Mouse (Mus musculus): ENCODE results near the gene Cdca4. TPM values are rescaled to one million over a fixed set of nuclear protein-coding genes. Genes with fewer than 3 reads are reported as not detected.
"Not testable (repeated sequence)": the region's sequence is repeated elsewhere in the genome, so short reads cannot be mapped to it uniquely, and the experiment has no call there.

Cdca4 gene
- total RNA-seq, 2 experiments from 2014 or later, result 20.2 to 23.1 TPM

DNA sequence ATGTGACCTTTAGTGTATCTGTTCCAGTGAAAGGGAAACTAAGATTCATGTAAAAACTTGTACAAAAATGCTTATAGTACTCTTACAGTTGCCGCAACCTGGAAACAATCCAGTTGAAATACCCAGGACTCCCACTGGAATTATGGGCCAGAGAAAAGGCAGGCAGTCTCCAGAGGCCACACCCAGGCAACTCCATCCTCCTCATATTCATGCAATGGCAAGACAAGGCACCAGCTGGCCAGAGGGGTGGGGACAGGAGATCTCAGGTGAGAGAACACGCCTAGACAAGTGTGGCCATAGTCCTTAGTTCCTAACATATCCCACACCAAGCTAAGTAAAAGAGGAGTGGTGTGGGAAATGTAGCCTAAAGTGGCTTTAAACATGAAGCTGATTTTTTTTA is 6.5 kb downstream of the Cdca4 start:
- DNase-seq, result peak; percentile 35

DNA sequence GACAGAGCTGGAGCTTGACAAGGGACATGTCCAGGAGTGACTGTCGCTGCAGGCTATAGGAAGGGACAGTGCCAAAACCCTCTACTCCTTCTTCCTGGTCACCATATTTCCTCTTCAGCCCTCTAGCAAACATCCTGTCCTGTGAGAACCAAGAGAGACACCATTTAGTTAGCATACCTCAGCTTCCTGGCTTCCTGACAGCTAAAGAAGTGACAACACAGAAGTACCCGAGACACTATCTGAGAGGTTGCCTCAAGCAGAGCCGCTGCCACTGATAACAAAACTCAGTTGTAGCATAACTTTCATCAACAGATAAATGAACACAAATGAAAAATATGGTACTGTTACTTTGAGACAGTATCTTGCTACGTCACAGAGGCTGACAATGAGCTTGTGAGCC is 7.2 kb downstream of the Cdca4 start:
- no peak for DNase-seq

DNA sequence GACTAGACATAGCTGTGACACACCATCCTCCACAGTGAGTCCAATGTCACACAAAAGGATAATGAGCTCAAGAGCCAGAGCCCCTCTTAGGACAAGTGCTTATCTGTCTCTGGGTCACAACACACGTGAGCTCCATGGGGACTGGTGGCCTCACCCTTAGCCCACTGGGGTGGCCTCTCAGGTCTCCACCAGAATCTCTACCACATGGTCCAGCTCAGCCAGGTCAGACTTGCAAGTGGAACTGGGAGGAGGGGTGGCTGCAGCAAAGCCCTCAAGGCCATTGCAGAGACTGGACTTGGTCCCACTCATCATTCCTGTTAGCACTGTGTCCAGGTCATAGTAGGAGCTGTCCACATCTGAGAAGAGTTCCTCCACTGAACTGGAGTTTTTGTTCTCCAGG is 8.0 kb downstream of the Cdca4 start:
- peak; percentile 47 for DNase-seq

DNA sequence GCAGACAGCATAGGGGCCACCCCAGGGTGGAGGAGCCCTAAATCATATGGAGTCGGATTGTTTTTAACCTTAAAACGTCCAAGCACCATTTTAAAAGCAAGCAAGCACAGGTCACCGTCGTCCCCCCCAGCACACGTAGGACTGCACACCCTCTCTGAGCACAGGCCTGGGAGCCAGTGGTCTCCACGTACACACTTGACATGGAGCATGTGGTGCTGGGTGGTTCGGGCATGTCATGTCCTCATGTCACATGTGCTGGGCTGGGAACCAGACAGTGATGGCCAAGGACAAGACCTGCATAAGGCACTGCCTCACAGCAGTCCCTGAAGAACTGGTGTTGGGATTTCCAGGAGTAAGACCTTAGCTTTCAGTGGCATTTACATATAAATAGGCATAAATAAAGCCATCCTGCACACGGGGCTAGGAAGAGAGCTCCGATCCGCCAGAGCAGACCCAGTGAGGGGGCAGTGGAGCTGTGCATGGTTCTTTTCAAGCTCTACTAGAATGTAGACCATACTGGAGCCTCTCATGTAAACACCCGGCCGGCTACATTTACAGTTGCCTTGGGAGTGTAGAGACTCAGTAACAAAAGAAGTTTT is 8.7 kb downstream of the Cdca4 start:
- no peak for DNase-seq

DNA sequence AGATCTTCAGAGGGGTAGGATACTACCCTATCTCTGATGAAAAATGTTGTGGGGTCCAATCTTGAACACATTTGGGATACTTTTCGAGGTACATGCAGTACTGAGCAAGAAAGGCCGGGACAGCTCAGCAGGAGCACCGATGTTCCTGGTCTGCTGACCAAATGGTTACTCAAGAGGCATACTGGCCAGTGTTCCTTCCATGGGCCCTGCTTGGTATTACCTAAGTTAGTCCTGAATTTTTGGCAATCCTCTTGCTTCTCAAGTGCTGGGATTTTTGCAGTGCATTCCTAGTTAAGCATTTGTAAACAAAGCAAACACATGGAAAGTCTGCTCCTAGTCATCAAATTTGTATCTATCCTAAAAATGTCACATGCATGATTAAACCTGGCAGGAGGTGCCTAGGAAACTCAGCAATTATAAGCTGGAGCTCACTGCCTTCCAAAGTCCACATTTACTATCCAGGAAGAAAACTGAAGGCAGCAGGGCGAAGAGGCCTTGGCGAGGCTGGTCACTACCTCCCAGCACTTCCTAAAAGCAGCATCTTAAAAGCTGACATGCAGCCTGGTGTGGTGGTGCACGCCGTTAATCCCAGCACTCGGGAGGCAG is 10.1 kb downstream of the Cdca4 start:
- DNase-seq, result no peak

DNA sequence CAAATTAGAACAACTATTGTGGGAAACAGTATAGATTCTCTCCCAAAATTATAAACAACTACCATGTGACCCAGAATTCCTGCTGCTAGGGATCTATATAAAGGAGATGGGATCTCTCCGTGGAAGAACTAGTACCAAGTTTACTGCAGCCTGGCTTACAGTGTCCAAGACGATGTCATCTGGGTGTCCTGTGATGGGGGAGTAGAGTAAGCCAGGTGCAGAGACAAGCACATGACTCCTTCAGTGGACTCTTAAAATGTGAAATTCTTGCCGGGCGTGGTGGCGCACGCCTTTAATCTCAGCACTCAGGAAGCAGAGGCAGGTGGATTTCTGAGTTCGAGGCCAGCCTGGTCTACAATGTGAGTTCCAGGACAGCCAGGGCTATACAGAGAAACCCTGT is 12.4 kb downstream of the Cdca4 start:
- not testable (repeated sequence) for DNase-seq

DNA sequence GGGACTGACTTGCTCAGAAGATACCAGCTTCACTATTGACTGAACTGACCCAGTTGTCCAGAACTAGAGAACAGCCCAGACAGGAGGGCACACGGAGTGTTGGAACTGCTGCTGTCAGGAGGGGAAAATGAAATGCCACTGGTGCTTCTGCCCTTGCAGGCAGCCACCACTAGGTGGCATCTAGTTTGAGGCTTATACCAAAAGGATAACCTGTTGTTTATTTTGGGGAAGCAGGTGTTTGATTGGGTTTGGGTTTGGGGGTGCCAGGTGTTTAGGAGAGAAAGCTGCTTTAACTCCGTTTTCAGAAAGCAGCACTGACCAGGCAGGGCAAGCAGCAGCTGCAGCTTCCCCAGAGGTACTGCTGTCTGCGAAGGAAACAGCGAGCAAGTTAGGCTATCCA is 12.9 kb downstream of the Cdca4 start:
- peak; percentile 68 for DNase-seq

DNA sequence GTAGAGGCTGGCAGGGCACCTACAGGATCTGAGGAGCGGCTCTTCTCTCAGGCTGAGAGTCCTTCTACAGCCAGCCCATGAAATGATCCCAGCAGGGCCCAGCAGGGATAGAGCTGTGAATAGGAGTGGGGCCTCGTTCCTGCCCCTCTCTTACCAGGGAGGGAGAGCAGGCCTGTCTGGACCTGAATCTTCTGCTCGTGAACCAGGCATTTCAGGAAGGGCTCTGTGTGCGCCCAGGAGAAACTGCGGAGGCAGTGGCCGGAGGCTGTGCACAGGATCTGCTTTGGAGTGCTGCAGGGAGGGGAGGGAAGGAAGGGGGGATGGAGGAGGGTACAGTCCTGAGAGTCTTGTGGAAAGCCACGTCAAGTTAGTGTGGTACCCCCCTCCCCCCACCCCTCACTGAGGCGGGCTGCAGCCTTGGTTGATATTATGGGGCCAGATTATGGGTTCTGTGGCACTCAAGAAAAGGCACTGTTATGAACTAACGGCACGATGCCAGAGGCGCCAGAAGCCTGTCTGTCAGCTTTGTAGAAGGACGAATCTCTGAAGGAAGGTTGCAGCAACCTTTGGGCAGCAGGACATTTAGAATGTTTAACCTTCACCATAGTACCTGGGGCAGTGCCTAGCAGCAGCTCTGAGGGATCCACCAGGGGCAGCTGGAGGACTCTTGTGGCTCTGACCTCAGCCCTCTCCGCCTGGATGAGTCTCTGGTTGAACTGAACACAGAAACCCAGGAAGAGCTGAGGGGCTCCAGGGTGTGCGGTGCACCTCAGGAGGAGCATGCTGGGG is 14.3 kb downstream of the Cdca4 start:
- DNase-seq, result no peak

DNA sequence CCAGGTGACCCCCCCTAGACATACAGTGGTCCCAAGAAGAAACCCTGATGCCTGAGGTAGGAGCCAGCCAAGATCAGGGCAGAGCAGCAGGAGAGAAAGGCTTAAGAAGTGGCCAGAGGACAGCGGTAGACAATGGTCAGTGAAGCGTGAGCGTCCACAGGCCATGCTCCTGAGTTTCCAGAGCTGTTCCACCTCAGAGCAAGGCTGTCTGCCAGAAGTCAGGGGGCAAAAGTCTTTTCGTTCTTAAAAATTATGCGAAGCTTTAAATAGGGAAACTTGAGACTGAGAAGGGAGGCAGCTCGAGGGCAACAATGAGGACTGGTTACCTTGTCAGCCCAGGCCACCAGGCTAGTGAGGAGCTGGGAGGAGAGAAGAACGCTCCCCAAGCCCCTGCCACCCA is 15.9 kb downstream of the Cdca4 start:
- DNase-seq, result no peak

DNA sequence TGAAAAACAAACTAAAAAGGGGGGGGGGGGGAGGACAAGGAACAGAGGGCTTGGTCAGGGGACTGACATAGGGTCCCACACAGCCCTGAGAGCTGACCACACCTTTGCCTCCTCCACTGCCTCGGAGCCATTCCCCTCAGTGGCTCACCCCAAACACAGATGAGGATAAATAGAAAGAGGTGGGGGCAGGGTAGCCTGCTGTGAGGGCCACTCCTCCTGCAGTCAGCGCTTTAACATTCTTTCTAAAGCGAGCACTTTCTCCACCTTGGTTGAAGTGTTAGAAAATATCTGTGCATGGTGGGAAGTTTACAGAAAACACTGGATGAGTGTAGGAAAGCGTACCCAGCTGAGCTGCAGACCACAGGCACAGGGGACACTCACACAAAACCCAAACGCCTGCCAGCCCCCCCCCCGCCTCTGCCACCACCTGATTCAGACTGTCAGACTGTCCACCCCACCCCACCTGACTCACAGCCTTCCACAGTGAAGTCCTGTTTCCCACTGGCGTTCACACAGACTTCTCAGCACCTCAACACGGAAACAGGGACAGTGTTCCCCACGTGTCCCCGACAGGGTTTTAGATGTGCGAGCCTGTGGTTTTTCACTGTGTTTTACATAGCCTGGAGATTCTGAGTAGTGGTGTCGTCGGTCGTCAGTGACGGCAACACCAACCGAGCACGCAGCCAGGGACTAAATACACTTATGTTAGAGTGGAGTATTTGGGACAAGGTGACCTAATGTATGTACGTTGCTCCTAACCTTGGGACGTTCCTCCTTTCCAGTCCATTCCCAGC is 18.9 kb downstream of the Cdca4 start:
- no peak for DNase-seq

DNA sequence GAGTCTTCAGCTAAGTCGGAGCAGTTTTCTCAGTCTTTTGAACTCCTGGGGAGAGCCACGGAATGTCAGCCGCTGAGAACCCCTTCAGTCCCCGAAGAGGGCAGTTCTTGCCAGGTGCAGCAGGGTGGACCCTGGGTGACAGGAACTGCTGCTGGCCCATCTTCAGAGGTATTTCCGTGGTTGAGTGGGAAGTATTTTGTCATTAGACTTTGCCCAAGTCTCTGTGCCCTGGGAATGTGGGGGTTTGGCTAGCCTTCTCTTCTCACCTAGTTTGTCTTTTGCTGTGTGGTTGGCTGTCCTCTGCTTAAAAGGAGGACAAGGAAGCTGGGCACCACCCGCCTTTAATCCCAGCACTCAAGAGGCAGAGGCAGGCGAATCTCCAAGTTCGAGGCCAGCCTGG is 19.6 kb downstream of the Cdca4 start:
- no peak for DNase-seq

DNA sequence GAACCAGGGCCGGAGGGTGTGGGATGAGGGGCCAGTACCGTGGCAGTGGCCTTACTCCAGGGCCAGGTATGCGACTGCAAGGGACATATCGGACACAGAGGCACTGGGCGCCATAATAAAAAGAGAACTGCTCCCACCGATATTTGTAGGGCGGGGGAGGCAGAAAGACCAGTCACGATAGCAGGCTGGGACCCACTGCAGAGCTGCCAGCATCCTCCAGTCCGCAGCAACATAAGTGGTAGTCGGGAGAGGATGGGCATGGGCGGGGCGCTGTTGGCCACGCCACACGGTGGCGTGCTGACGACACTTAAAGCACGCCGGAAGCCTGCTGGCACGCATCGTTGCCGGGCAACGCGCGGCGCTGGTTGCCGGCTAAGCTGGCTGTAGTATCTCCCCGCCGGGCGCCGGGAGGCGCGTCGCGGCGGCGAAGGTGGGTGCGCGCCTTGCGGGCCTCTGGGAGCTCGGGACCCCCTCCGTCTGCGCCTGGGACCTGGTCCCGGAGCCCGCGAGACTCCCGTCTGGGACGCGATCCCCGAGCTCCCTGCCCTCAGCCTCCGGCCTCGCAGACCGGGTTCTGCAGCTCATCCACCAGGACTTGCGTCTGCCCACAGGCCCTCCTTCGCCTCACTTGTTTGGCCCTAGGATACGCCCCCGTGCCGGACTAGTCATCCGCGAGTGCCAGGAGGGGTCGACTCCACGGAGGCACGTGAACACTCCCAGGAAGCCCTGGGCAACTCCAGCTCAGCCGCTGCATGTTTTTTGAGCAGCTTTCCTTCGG is 20.4 kb downstream of the Cdca4 start, which contains the start of gene Clba1:
Gene Clba1 (plus strand): TSS at position 351 of the 778 bp plus-strand sequence.
- peak; percentile 95 for DNase-seq

DNA sequence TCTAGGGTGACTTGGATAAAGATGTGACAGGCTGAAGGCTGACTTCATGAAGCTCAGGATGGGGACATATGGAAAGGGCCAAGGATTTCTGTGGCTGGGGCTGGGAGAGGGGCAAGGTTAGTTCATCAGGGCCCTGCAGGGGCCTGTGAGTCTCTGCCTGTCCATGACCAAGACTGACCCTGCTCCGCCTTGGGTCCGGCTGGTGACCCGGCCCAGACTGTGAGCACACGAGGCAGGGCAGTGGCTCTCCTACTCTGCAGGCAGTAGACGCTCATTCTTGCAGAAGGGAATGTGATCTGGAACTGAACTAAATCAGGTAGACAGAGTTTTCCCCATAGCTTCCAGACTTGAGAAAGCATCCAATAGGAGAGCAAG is 21.0 kb downstream of the Cdca4 start:
- DNase-seq, result no peak

DNA sequence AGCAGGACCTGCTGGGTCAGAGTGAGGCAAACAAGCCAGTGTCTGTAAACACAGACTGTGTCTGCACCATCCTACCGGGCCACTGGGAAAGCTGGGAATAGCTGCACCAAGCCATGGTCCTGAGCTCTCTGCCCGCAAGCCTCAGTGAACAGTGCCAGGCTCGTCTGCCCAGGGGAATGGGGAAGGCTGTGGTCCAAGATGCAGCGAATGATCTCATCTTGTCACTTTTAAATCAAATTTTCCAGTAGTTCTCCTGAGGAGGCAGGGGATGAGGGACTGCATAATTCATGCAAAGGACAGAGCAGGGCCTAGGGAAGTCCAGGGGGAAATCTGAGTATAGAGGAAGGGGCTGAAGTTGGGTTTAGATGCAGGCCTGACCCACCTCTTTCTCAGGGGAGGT is 21.4 kb downstream of the Cdca4 start:
- DNase-seq, result no peak

DNA sequence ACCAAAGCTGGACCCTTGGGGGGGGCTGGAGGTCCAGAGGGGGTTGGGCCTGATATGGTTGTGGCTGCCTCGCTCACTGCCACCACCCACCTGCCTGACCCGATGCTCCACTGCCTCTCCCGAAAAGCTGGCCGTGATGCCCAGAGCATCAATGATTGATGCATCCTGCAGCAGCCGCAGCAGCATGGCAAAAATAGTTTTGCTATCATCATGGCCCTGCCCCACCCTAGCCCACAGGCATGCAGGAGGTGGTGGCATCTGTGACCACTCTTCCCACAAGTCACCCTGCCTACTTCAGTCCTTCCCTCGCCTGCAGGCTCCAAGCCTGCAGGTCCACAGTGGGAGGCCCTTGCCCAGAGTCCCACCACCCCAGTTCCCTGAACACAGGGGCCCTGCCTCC is 23.2 kb downstream of the Cdca4 start:
- DNase-seq, result no peak

DNA sequence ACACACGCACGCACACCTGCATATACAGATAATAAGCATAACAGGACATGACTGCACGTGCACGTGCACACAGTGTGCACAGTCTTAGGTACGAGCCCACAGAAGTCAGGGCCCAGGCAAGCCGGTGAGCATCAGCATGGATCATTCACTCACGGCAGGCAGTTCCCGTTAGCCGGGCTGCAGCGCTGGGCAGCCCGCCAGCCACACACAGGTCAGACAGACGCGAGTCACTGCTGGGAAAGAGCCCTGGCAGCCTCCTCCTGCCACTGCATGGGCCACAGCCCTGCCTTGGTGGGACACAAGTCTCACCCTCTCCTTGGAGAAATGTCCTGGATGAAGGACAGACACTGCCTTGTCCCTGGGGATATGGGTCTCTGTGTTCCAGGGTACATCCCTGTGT is 25.2 kb downstream of the Cdca4 start:
- DNase-seq, result peak; percentile 70

DNA sequence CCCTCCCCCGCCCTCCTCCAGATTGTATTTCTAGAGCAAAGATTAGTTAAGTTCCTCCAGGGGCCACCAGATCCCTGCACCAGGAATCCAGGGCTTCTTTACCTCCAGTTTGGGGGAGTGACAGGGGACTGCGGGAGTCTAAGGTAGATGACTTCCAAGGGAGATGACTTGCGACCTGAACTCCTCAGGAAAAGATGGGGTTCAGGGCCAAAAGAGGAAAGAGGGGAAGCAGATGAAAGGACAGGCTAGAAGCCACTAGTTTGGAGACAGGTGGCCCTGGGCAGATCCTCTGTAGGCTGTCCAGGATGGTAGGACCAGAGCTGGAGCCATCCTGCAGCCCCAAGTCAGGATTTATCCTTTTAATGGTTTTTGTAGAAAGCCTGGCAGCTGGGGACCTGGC is 26.3 kb downstream of the Cdca4 start:
- DNase-seq, result no peak

DNA sequence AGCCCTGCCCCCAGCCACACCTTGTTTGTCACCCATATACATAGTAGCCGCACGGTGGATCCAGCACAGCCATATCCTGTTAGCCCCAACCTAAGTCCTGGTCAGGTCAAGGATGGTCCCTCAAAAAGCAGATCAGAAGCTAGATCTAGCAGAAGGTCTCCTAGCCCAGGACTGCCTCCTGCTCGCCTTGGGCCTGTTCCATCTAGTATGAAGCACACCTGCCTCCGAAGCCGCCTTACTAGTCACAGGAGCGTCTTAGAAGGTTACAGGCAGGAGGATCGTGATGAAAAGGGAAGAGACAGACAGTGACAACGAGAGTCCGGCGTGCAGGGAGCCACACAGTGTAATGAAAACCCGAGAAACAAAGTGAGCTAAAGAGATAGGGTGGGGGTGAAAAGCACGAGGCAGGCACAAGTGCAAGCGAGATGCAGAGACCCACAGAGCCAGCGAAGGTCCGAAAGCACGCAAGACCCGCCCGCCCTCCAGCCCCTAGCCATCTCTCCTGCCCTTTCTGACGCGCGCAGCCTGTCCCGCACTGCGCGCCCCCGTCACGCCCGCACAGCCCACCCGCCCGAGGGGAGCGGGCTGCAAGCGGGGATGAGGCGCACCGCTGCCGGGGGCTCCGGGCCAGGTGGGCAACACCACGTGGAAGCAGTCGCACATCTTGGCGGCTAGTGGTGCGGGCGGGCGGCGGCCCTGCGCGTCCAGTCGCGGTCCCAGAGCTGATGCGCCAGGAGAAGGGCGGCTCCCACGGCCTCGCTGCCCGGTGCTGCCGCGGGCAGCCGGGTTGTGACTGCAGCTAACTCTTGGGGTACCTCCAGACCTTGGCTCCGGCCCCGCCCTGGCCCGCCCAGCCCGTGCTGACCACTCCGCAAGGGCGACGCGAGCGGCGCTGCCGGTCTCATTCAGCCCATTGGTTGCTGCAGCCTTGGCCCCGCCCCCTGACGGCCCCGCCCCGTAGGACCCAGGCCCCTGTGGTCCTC is 27.1 kb downstream of the Cdca4 start, which contains the start of gene Ahnak2:
Gene Ahnak2 (minus strand): TSS at position 794 of the 983 bp plus-strand sequence.
- DNase-seq, result peak; percentile 63

DNA sequence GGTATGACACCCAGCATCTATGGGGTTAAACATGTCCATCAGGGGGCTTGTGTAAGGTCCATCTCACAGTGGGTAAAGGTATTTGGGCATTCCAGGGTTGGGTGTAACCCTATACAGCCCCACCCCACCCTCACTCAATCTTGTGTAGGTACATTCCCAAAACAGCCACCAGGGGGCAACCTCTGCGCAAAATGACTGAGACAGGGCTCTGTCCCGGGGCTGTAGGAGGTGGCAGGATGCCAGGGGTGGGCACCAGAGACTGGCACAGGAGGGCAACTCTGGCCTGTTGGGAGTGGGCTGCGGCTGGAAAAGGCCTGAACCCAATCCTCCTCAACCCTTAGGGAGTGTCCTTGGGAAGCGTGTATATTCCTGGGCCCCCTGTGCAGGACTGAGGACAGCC is 28.7 kb downstream of the Cdca4 start:
- peak; percentile 77 for DNase-seq

DNA sequence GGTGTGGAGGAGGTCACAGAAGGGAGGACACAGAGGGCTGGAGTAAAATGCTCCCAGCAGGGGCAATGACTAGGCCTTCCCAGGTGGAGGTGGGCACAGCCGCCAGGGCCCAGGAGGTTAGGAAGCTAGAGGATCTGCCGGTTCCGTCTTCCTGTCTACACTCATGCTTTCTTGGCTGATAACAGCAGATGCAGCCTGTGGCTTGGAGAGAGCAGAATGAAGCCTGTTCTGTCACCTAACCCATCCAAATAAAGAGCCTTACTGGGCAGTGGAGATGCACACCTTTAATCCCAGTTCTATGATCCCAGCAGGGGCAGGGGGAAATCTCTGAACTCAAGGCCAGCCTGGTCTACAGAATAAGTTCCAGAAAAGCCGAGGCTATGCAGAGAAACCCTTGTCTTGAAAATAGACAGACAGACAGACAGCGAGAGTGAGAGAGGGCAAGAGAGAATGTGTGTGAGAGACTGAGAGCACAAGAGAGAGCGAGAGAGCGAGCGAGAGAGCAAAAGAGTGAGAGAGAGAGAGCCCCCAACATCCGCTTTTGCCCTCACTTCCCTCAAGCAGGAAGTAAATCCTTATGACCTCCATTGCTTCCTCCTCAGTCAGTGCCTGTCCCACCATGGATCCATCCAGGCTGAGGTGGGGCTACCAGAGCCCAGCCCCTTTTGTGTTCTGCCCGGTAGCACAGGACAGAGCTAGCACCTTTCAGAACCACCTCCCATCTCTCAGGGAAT is 29.8 kb downstream of the Cdca4 start:
- no peak for DNase-seq

All from adrenal gland, postnatal 10 days (tissue).